ENCODE assay signal across 8 mouse cellular contexts in genomic region chr9:28171890-28172289, GRCm38 (mm10).
DNase-seq lines count a peak whose midpoint lies in the region; ATAC-seq lines count a peak whose summit lies in the region.

No protein-coding gene starts in this region.

- H3K4me2 ChIP-seq in kidney, embryonic 14.5 days (replicated peaks; ENCODE audit: low read depth, low read length) = no peak overlapping the region
- H3K4me2 ChIP-seq in limb, embryonic 11.5 days (ENCODE audit: low read depth, severe bottlenecking) = no peak overlapping the region

- no peak overlapping the region for H3K27ac ChIP-seq in kidney, embryonic 14.5 days (ENCODE audit: low read depth, low read length)
- no peak overlapping the region for H3K27ac ChIP-seq in limb, embryonic 11.5 days (replicated peaks; ENCODE audit: low read depth, low read length)

- intact Hi-C loops in gastrocnemius, postnatal 36 days (cut with DNase I) = no loop called here

- no peaks in the 10 kb centered on the region for H3K9me3 ChIP-seq in kidney, embryonic 14.5 days (ENCODE audit: control insufficient read depth, low read length)
- H3K9me3 ChIP-seq in limb, embryonic 11.5 days (ENCODE audit: control insufficient read depth, low read length) = no peaks in the 10 kb centered on the region

- H3K27me3 ChIP-seq in kidney, embryonic 14.5 days (ENCODE audit: control insufficient read depth, insufficient read depth, low read length) = no peaks in the 10 kb centered on the region
- no peaks in the 10 kb centered on the region for H3K27me3 ChIP-seq in limb, embryonic 11.5 days (ENCODE audit: control insufficient read depth, insufficient read depth, low read length)

- WGBS in kidney, embryonic 14.5 days = 7% methylated on average over 6 of the region's 6 CpGs
- WGBS in limb, embryonic 11.5 days = 6% methylated on average over 6 of the region's 6 CpGs

- ATAC-seq in kidney, embryonic 14.5 days (ENCODE audit: low FRiP score, low TSS enrichment) = no peak
- ATAC-seq in limb, embryonic 11.5 days (ENCODE audit: insufficient number of reproducible peaks, low FRiP score, low TSS enrichment, low read depth) = no peak

- H3K4me1 ChIP-seq in kidney, embryonic 14.5 days (ENCODE audit: control insufficient read depth, insufficient read depth, low read length) = no peaks in the 10 kb centered on the region
- no peaks in the 10 kb centered on the region for H3K4me1 ChIP-seq in limb, embryonic 11.5 days (ENCODE audit: control insufficient read depth, insufficient read depth, low read length)

- no peaks in the 10 kb centered on the region for H3K36me3 ChIP-seq in kidney, embryonic 14.5 days (ENCODE audit: control insufficient read depth, insufficient read depth, low read length)
- no peaks in the 10 kb centered on the region for H3K36me3 ChIP-seq in limb, embryonic 11.5 days (ENCODE audit: control insufficient read depth, insufficient read depth, low read length)

- no peak overlapping the region for H3K9ac ChIP-seq in kidney, embryonic 14.5 days (ENCODE audit: low read depth, low read length)
- H3K9ac ChIP-seq in limb, embryonic 11.5 days (ENCODE audit: low read length) = no peak overlapping the region

- no peak overlapping the region for H3K4me3 ChIP-seq in kidney, embryonic 14.5 days (ENCODE audit: low read length)
- H3K4me3 ChIP-seq in limb, embryonic 11.5 days (ENCODE audit: low read depth, low read length) = no peak overlapping the region

- peak; percentile 1 for DNase-seq in kidney, adult 9 months
- peak; percentile 23 for DNase-seq in R1 (ENCODE audit: low read depth, low spot score)
- peak; percentile 93 to 97 for DNase-seq in cerebellum, postnatal 10 days
- DNase-seq in gastrocnemius, postnatal 36 days = peak; percentile 17 to 27
- peak; percentile 66 for DNase-seq in limb, embryonic 11.5 days (ENCODE audit: low spot score)
- DNase-seq in right cerebral cortex, postnatal 4 days = peak; percentile 74
- DNase-seq in thymus, postnatal 14 days = no peak
